Mouse (Mus musculus): Measurements from ENCODE around the gene Col16a1. TPM values are rescaled to one million over a fixed set of nuclear protein-coding genes. Genes with fewer than 3 reads are reported as not detected.

Col16a1 gene
- total and polyA plus RNA-seq, 2 experiments: 1.9 to 2.0 TPM

DNA sequence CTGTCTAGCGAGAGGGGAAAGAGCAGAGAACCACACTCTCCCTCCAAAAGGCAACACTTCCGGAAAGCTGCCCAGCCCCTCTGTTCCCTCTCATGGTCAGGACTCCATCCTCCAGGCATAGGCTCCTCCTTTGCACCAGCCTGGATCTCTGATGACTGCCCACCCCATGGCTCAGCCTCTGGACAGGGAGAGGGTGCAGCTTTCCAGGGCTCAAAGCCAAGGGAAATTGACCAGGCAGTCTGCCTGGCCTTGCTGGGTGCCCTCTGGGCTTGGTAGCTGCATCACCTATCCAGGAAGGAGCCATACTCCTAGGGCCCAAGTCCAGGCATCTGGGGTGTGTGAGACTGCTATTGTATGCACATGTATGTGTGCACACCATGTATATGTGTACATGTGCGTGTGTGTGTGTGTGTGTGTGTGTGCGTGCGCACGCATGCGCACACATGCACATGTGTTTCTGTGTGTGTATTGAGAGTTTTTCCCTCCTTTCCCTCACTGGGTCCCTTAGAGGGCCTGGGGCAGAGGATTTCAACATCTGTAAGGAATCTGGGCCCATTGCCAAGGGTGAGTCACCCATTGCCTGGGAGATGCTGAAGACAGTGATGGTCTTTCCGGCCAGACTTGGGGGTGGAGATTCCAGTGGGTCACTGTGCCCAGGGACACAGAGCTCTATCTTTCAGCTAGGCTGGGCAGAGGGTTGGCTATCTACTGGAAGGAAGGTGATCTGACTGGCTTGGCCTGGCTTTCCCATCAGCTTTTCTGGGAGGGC, 2.6 kb downstream of the Col16a1 start:
- H3K4me3 ChIP-seq (ENCODE audit: insufficient read depth, low read depth, low read length): no peak overlapping the region
- TF ChIP-seq CTCF (IDR thresholded peaks at IDR 0.05; ENCODE audit: low read depth, low read length) (no peak), POLR2A (IDR thresholded peaks at IDR 0.05; ENCODE audit: extremely low read depth, insufficient read depth, low read length) (no peak)
- no peaks in the 10 kb centered on the region for H3K4me1 ChIP-seq (ENCODE audit: control insufficient read depth, insufficient read depth, low read length)
- H3K27ac ChIP-seq (replicated peaks; ENCODE audit: insufficient read depth, low read depth, low read length): no peak overlapping the region
- peak; percentile 19 for DNase-seq (ENCODE audit: extremely low read depth, low read depth, low spot score)
- no peaks in the 10 kb centered on the region for H3K36me3 ChIP-seq (ENCODE audit: control insufficient read depth, insufficient read depth, low read length)
- H3K27me3 ChIP-seq (ENCODE audit: control insufficient read depth, insufficient read depth, low read length): no peaks in the 10 kb centered on the region
- no peaks in the 10 kb centered on the region for H3K79me2 ChIP-seq (ENCODE audit: control insufficient read depth, insufficient read depth, low read length)
- WGBS: 79% methylated on average over 8 of the region's 8 CpGs
- H3K9ac ChIP-seq (ENCODE audit: low read depth, low read length): no peak overlapping the region

DNA sequence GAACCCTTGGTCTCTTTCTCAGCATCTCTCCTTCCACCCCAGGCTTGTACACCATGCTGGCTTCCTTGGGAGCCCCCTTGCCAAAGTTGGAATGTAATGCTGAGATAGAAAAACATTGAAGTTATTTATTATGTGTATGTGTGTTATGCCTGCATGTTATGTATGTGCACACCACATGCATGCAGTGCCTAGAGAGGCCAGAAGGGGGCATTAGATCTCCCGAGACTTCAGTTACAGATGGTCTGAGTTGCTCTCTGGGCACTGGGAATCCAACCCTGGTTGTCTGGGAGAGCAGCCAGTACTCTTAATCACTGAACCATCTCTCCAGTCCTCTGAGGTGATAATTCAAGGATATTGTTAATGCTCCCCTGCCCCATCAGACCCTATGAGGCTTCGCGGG, 4.6 kb downstream of the Col16a1 start:
- 92% methylated on average over 3 of the region's 3 CpGs for WGBS
- H3K79me2 ChIP-seq (ENCODE audit: control insufficient read depth, insufficient read depth, low read length): no peaks in the 10 kb centered on the region
- no peak for DNase-seq (ENCODE audit: extremely low read depth, low read depth, low spot score)
- H3K27me3 ChIP-seq (ENCODE audit: control insufficient read depth, insufficient read depth, low read length): no peaks in the 10 kb centered on the region
- no peak overlapping the region for H3K27ac ChIP-seq (replicated peaks; ENCODE audit: insufficient read depth, low read depth, low read length)
- no peaks in the 10 kb centered on the region for H3K4me1 ChIP-seq (ENCODE audit: control insufficient read depth, insufficient read depth, low read length)
- no peak overlapping the region for H3K4me3 ChIP-seq (ENCODE audit: insufficient read depth, low read depth, low read length)
- no peaks in the 10 kb centered on the region for H3K36me3 ChIP-seq (ENCODE audit: control insufficient read depth, insufficient read depth, low read length)
- TF ChIP-seq POLR2A (IDR thresholded peaks at IDR 0.05; ENCODE audit: extremely low read depth, insufficient read depth, low read length) (no peak), CTCF (IDR thresholded peaks at IDR 0.05; ENCODE audit: low read depth, low read length) (no peak)
- H3K9ac ChIP-seq (ENCODE audit: low read depth, low read length): no peak overlapping the region

DNA sequence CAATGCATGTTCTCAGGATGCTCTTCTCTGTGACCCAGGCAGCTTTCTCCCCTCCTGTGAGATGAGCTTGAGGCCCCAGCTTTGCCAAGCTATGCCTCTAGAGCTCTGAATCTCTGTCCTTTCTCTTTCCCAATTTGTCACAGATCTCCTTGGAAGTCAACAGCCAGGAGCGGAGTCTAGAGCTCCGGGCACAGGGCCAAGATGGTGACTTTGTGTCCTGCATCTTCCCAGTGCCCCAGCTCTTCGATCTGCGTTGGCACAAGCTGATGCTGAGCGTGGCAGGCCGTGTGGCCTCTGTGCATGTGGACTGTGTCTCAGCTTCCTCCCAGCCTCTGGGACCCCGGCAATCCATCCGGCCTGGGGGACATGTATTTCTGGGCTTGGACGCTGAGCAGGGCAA, 5.5 kb downstream of the Col16a1 start:
- Histone ChIP-seq H3K4me3 (ENCODE audit: insufficient read depth, low read depth, low read length) (no peak overlapping the region), H3K79me2 (ENCODE audit: control insufficient read depth, insufficient read depth, low read length) (no peaks in the 10 kb centered on the region), H3K4me1 (ENCODE audit: control insufficient read depth, insufficient read depth, low read length) (no peaks in the 10 kb centered on the region), H3K36me3 (ENCODE audit: control insufficient read depth, insufficient read depth, low read length) (no peaks in the 10 kb centered on the region), H3K27me3 (ENCODE audit: control insufficient read depth, insufficient read depth, low read length) (no peaks in the 10 kb centered on the region), H3K27ac (replicated peaks; ENCODE audit: insufficient read depth, low read depth, low read length) (no peak overlapping the region), H3K9ac (ENCODE audit: low read depth, low read length) (no peak overlapping the region)
- TF ChIP-seq CTCF (IDR thresholded peaks at IDR 0.05; ENCODE audit: low read depth, low read length) (no peak), POLR2A (IDR thresholded peaks at IDR 0.05; ENCODE audit: extremely low read depth, insufficient read depth, low read length) (no peak)
- DNase-seq (ENCODE audit: extremely low read depth, low read depth, low spot score): no peak
- 82% methylated on average over 9 of the region's 9 CpGs for WGBS

DNA sequence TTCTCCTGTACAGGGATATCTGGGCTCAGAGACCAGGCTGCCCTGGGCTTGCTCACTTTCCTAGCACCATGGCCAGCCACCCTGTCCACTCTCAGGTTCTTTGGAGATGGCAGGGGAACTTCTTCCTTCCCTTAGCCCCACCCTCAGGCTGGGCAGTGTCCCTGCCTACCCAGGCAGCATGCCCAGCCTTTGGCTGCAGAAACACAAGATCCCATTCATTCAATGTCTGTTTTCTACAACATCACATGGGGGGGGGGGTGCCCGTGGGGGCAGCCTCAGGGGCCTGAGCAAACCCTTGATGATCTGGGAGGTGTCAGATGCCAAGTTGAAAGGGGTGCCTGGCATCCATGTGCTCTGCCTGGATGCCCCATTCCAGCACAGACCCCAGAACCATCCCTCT, 7.1 kb downstream of the Col16a1 start:
- H3K36me3 ChIP-seq (ENCODE audit: control insufficient read depth, insufficient read depth, low read length): no peaks in the 10 kb centered on the region
- DNase-seq (ENCODE audit: extremely low read depth, low read depth, low spot score): no peak
- H3K4me1 ChIP-seq (ENCODE audit: control insufficient read depth, insufficient read depth, low read length): no peaks in the 10 kb centered on the region
- TF ChIP-seq POLR2A (IDR thresholded peaks at IDR 0.05; ENCODE audit: extremely low read depth, insufficient read depth, low read length) (no peak), CTCF (IDR thresholded peaks at IDR 0.05; ENCODE audit: low read depth, low read length) (no peak)
- H3K27me3 ChIP-seq (ENCODE audit: control insufficient read depth, insufficient read depth, low read length): no peaks in the 10 kb centered on the region
- H3K79me2 ChIP-seq (ENCODE audit: control insufficient read depth, insufficient read depth, low read length): no peaks in the 10 kb centered on the region
- no peak overlapping the region for H3K4me3 ChIP-seq (ENCODE audit: insufficient read depth, low read depth, low read length)
- H3K9ac ChIP-seq (ENCODE audit: low read depth, low read length): no peak overlapping the region
- H3K27ac ChIP-seq (replicated peaks; ENCODE audit: insufficient read depth, low read depth, low read length): no peak overlapping the region
- WGBS: 21% methylated on average over 1 of the region's 1 CpGs

DNA sequence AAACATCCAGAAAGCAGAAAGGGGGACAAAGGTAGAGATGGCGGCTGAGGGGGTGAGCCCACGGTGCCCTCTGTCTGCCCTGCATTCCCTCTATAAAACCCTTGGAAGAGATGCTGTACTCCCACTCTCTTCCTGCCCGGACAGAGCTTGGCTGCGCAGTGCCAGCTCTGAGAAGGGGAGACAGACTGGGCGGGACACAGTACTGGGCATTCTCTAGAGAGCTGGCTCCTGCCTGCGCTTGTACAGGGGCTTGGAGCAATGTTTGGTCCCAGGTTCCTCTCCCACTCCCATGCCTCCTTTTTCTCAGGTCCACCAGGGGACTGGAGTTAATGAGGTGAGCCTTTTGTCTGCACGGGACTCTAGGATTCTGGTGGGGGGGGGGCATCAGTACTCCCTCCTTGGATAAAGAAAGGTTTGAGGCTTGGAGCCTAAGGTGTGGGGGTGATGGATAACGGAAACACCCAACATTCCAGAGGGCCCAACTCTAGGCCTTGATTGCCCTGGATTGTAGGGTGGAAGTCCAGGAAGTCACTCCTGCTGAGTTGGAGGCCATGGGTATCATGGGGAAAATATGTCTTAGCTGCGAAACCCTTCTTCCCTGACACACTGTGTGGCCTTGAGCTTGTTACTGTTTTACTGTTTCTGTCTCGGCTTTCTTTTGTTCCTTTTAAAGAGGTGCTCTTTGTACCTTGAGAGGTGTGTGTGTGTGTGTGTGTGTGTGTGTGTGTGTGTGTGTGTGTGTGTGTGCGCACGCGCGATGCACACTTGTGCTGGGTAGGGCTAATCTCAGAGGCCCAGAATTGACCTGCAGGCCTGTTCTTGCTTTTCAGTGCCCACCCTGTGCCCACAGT, 7.7 kb downstream of the Col16a1 start:
- H3K9ac ChIP-seq (ENCODE audit: low read depth, low read length): no peak overlapping the region
- H3K27ac ChIP-seq (replicated peaks; ENCODE audit: insufficient read depth, low read depth, low read length): no peak overlapping the region
- no peak overlapping the region for H3K4me3 ChIP-seq (ENCODE audit: insufficient read depth, low read depth, low read length)
- no peaks in the 10 kb centered on the region for H3K36me3 ChIP-seq (ENCODE audit: control insufficient read depth, insufficient read depth, low read length)
- TF ChIP-seq CTCF (IDR thresholded peaks at IDR 0.05; ENCODE audit: low read depth, low read length) (no peak), POLR2A (IDR thresholded peaks at IDR 0.05; ENCODE audit: extremely low read depth, insufficient read depth, low read length) (no peak)
- WGBS: 85% methylated on average over 14 of the region's 14 CpGs
- H3K79me2 ChIP-seq (ENCODE audit: control insufficient read depth, insufficient read depth, low read length): no peaks in the 10 kb centered on the region
- no peak for DNase-seq (ENCODE audit: extremely low read depth, low read depth, low spot score)
- no peaks in the 10 kb centered on the region for H3K4me1 ChIP-seq (ENCODE audit: control insufficient read depth, insufficient read depth, low read length)
- H3K27me3 ChIP-seq (ENCODE audit: control insufficient read depth, insufficient read depth, low read length): no peaks in the 10 kb centered on the region

DNA sequence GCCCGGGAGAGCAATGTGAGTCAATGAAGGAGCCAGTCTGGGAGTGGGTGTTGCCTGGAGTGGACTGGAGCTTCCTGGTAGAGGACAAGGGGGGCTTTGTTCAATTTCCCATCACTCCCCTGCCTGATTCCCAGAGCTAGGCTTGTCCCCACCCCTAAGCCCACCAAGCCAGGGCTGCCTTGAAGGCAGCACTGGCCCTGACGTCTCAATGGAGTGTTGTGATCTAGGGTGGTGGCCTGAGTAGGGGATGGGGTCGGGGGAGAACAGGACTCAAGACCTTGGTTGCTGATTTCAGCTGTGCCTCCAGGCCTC, 8.3 kb downstream of the Col16a1 start:
- H3K27ac ChIP-seq (replicated peaks; ENCODE audit: insufficient read depth, low read depth, low read length): no peak overlapping the region
- no peaks in the 10 kb centered on the region for H3K36me3 ChIP-seq (ENCODE audit: control insufficient read depth, insufficient read depth, low read length)
- DNase-seq (ENCODE audit: extremely low read depth, low read depth, low spot score): no peak
- TF ChIP-seq POLR2A (IDR thresholded peaks at IDR 0.05; ENCODE audit: extremely low read depth, insufficient read depth, low read length) (no peak), CTCF (IDR thresholded peaks at IDR 0.05; ENCODE audit: low read depth, low read length) (no peak)
- no peaks in the 10 kb centered on the region for H3K79me2 ChIP-seq (ENCODE audit: control insufficient read depth, insufficient read depth, low read length)
- no peaks in the 10 kb centered on the region for H3K4me1 ChIP-seq (ENCODE audit: control insufficient read depth, insufficient read depth, low read length)
- no peaks in the 10 kb centered on the region for H3K27me3 ChIP-seq (ENCODE audit: control insufficient read depth, insufficient read depth, low read length)
- H3K4me3 ChIP-seq (ENCODE audit: insufficient read depth, low read depth, low read length): no peak overlapping the region
- no peak overlapping the region for H3K9ac ChIP-seq (ENCODE audit: low read depth, low read length)
- 84% methylated on average over 3 of the region's 3 CpGs for WGBS

Measured in liver, adult 2 months (tissue).